Mouse (Mus musculus) embryonic facial prominence, embryonic 15.5 days (tissue): Measurements from ENCODE around the gene Agr2. TPM values are rescaled to one million over a fixed set of nuclear protein-coding genes. Genes with fewer than 3 reads are reported as not detected.

Source experiments
- ATAC-seq: fragments of 200-750 bp; cut with Nextera tagmentation; 2 replicates; pipeline ENCODE4 v1.8.0; 2017; ENCODE audit warnings: low read depth, moderate TSS enrichment; ENCODE audit not compliant: insufficient number of reproducible peaks, low FRiP score, low TSS enrichment
- H3K27ac ChIP-seq: fragments of 300-500 bp; sonication (generic); replicated peaks from 2 replicates; pipeline ENCODE4 v1.5.1; 2015; ENCODE audit warnings: mild to moderate bottlenecking, inconsistent platforms
- H3K27me3 ChIP-seq: fragments of 300-500 bp; sonication (generic); 2 replicates; pipeline ENCODE4 v1.6.1; 2015; ENCODE audit warnings: inconsistent platforms
- H3K36me3 ChIP-seq: fragments of 300-500 bp; sonication (generic); 2 replicates; pipeline ENCODE4 v1.6.1; 2015; ENCODE audit warnings: mild to moderate bottlenecking, inconsistent platforms
- H3K4me1 ChIP-seq: fragments of 300-500 bp; sonication (generic); 2 replicates; pipeline ENCODE4 v1.6.1; 2015; ENCODE audit warnings: inconsistent platforms
- H3K4me2 ChIP-seq: fragments of 300-500 bp; sonication (generic); replicated peaks from 2 replicates; pipeline ENCODE4 v1.6.1; 2015; ENCODE audit warnings: mild to moderate bottlenecking, inconsistent platforms
- H3K4me3 ChIP-seq: fragments of 300-500 bp; sonication (generic); replicated peaks from 2 replicates; pipeline ENCODE4 v1.5.1; 2015; ENCODE audit warnings: mild to moderate bottlenecking, inconsistent platforms
- H3K9ac ChIP-seq: fragments of 300-500 bp; sonication (generic); 2 replicates; pipeline ENCODE4 v1.6.1; 2015; ENCODE audit warnings: inconsistent platforms
- H3K9me3 ChIP-seq: fragments of 300-500 bp; sonication (generic); replicated peaks from 2 replicates; pipeline ENCODE4 v1.6.1; 2016; ENCODE audit warnings: inconsistent platforms
- WGBS: fragments of 180-500 bp; shearing (Covaris S2); methylation state at CpG from one replicate; pipeline ENCODE4 v1.1.7; 2015; 5-methylcytosine and 5-hydroxymethylcytosine counted together
- polyA plus RNA-seq: library from polyadenylated mRNA; unstranded; fragments of >200 nt; fragmentation: Nextera tagmentation; extraction: Ambion mirVana; gene quantifications from 2 replicates; pipeline ENCODE4 v1.2.1, GENCODE M21; 2015

The Agr2 gene
- polyA plus RNA-seq, 1 experiment from 2014 or later = 13.8 TPM

- Histone ChIP-seq H3K27me3 (no peaks in the 10 kb centered on the region), H3K4me1 (no peaks in the 10 kb centered on the region; the same call in 1 of the 2 replicates), H3K9me3 (no peaks in the 10 kb centered on the region), H3K27ac (0 out of 2 replicates have a peak overlapping the region, but pooled peaks have one; percentile 17), H3K36me3 (no peaks in the 10 kb centered on the region), H3K4me2 (peak overlapping the region; percentile 99), H3K4me3 (peak overlapping the region; percentile 80), H3K9ac (peak overlapping the region; percentile 65)
- under 1% methylated on average over 50 of the region's 50 CpGs for WGBS
- ATAC-seq = peak; percentile 62
Observed at GRCm38 (mm10) chr12:36041703-36042347, 49.1 kb downstream of the Agr2 start.

GRCm38 (mm10) chr12:36042348-36042778, 49.7 kb downstream of the Agr2 start, which contains the start of gene Tspan13:
Gene Tspan13 (minus strand): TSS chr12:36042500.
- Histone ChIP-seq H3K36me3 (no peaks in the 10 kb centered on the region), H3K27ac (0 out of 2 replicates have a peak within 1 kb of the TSS, but pooled peaks have one; percentile 17), H3K9me3 (no peaks in the 10 kb centered on the region), H3K4me1 (no peaks in the 10 kb centered on the region; the same call in 1 of the 2 replicates), H3K4me3 (peak within 1 kb of the TSS; percentile 80), H3K4me2 (peak within 1 kb of the TSS; percentile 99), H3K9ac (peak within 1 kb of the TSS; percentile 65), H3K27me3 (no peaks in the 10 kb centered on the region)
- ATAC-seq = peak; percentile 97
- WGBS = 0% methylated on average over 35 of the region's 35 CpGs

GRCm38 (mm10) chr12:36044691-36045090, 52.0 kb downstream of the Agr2 start:
- Histone ChIP-seq H3K36me3 (no peaks in the 10 kb centered on the region), H3K4me1 (no peaks in the 10 kb centered on the region; the same call in 1 of the 2 replicates), H3K27ac (no peak overlapping the region), H3K27me3 (no peaks in the 10 kb centered on the region), H3K9ac (no peak overlapping the region), H3K4me3 (no peak overlapping the region), H3K4me2 (no peak overlapping the region), H3K9me3 (no peaks in the 10 kb centered on the region)
- 70% methylated on average over 2 of the region's 2 CpGs for WGBS
- no peak for ATAC-seq

- no peak overlapping the region for H3K4me3 ChIP-seq
- 19% methylated on average over 5 of the region's 5 CpGs for WGBS
- no peak for ATAC-seq
- H3K9ac ChIP-seq = no peak overlapping the region
- no peaks in the 10 kb centered on the region; the same call in 1 of the 2 replicates for H3K4me1 ChIP-seq
- no peaks in the 10 kb centered on the region for H3K36me3 ChIP-seq
- no peak overlapping the region for H3K27ac ChIP-seq
- H3K27me3 ChIP-seq = no peaks in the 10 kb centered on the region
- no peak overlapping the region for H3K4me2 ChIP-seq
- no peaks in the 10 kb centered on the region for H3K9me3 ChIP-seq
Observed at GRCm38 (mm10) chr12:36046196-36046595, 53.5 kb downstream of the Agr2 start.

- Histone ChIP-seq H3K4me2 (no peak overlapping the region), H3K4me1 (no peaks in the 10 kb centered on the region), H3K9me3 (no peaks in the 10 kb centered on the region), H3K9ac (no peak overlapping the region), H3K4me3 (no peak overlapping the region), H3K27ac (no peak overlapping the region), H3K36me3 (no peaks in the 10 kb centered on the region), H3K27me3 (no peaks in the 10 kb centered on the region)
- no peak for ATAC-seq
- WGBS = 54% methylated on average over 2 of the region's 2 CpGs
Observed at GRCm38 (mm10) chr12:36047593-36047992, 54.9 kb downstream of the Agr2 start.

- WGBS = 69% methylated on average over 1 of the region's 1 CpGs
- Histone ChIP-seq H3K27me3 (no peaks in the 10 kb centered on the region), H3K4me1 (no peaks in the 10 kb centered on the region), H3K4me3 (no peak overlapping the region), H3K9me3 (no peaks in the 10 kb centered on the region), H3K36me3 (no peaks in the 10 kb centered on the region), H3K27ac (no peak overlapping the region), H3K9ac (no peak overlapping the region), H3K4me2 (no peak overlapping the region)
- no peak for ATAC-seq
Observed at GRCm38 (mm10) chr12:36050276-36050675, 57.6 kb downstream of the Agr2 start.

Other genes starting within 250 kb of the Agr2 start
- 3.6 and 5.9 TPM in 2 replicates for gene Agr3, start 67.3 kb upstream of the Agr2 start, polyA plus RNA-seq
- gene Tspan13, start 49.6 kb downstream of the Agr2 start, polyA plus RNA-seq = 55.7 and 66.5 TPM in 2 replicates
- gene Ankmy2, start 164.2 kb downstream of the Agr2 start, polyA plus RNA-seq = 34.8 and 35.4 TPM in 2 replicates
- 164 and 177 TPM in 2 replicates for gene Bzw2, start 165.2 kb downstream of the Agr2 start, polyA plus RNA-seq